Mouse (Mus musculus): ENCODE data around the gene Mdm2. TPM values are rescaled to one million over a fixed set of nuclear protein-coding genes. Genes with fewer than 3 reads are reported as not detected.

Gene Mdm2
- total and polyA plus RNA-seq, 3 experiments = 79.8 to 136 (median 112) TPM

- Histone ChIP-seq H3K4me2 (ENCODE audit: insufficient read depth, low read depth, poor library complexity, severe bottlenecking) (peak overlapping the region; percentile 89), H3K79me2 (replicated peaks; ENCODE audit: control insufficient read depth, extremely low read depth, insufficient read depth, poor library complexity, severe bottlenecking) (no peaks in the 10 kb centered on the region), H3K9me3 (replicated peaks; ENCODE audit: low read length) (no peaks in the 10 kb centered on the region), H3K27me3 (replicated peaks) (no peaks in the 10 kb centered on the region), H3K27ac (ENCODE audit: insufficient read depth, low read depth) (no peak overlapping the region), H3K4me3 (replicated peaks in 1 of 3; ENCODE audit: low read depth in 2 of 3, low read length in 2 of 3, poor library complexity in 1 of 3) (no peak overlapping the region), H3K4me1 (ENCODE audit: control insufficient read depth in 1 of 2, insufficient read depth in 2 of 2) (peaks cover 0 to 3% of the 10 kb centered on the region in 2 experiments; a peak in 2 of 4 replicates), H3K36me3 (replicated peaks in 1 of 2; ENCODE audit: control insufficient read depth in 1 of 2, insufficient read depth in 1 of 2, low read length in 1 of 2) (no peaks in the 10 kb centered on the region), H3K9ac (ENCODE audit: insufficient read depth, low read depth) (no peak overlapping the region; the same call in 1 of the 2 replicates)
- dilution Hi-C loops (cut with MboI; ENCODE audit: extremely low pct_ligation_motif_present, extremely low pct_unique_long_range_greater_than_20kb, low sequenced_read_pairs) = no loop called here
- TF ChIP-seq USF2 (conservative IDR thresholded peaks at IDR 0.05; ENCODE audit: low read depth, low read length) = no peak
- peak; percentile 47; the same call in 1 of the 2 replicates for TF ChIP-seq ZC3H11A (IDR thresholded peaks at IDR 0.05; ENCODE audit: low read depth, low read length)
- no peak for TF ChIP-seq MEF2A (IDR thresholded peaks at IDR 0.05; ENCODE audit: borderline replicate concordance, low read depth, low read length)
- no peak for TF ChIP-seq ELF1 (IDR thresholded peaks at IDR 0.05; ENCODE audit: low read depth, low read length)
- no peak for TF ChIP-seq TBP (conservative IDR thresholded peaks at IDR 0.05; ENCODE audit: low read depth, low read length)
- TF ChIP-seq TCF12 (IDR thresholded peaks at IDR 0.05; ENCODE audit: low read depth, low read length) = no peak
- TF ChIP-seq MAFK (IDR thresholded peaks at IDR 0.05; ENCODE audit: insufficient replicate concordance, low read length) = no peak
- TF ChIP-seq E2F4 (IDR thresholded peaks at IDR 0.05; ENCODE audit: insufficient replicate concordance, low read depth, low read length) = no peak
- TF ChIP-seq CTCF (conservative IDR thresholded peaks at IDR 0.05 in 1 of 2, IDR thresholded peaks at IDR 0.05 in 1 of 2; ENCODE audit: low read depth in 2 of 2, low read length in 2 of 2) = peak in 1 of 2 experiments; percentile 80; a peak in 3 of 4 replicates
- peak; percentile 97 for TF ChIP-seq ZNF384 (IDR thresholded peaks at IDR 0.05; ENCODE audit: low read depth, low read length)
- TF ChIP-seq HCFC1 (IDR thresholded peaks at IDR 0.05; ENCODE audit: low read depth, low read length) = no peak
- TF ChIP-seq SMC3 (IDR thresholded peaks at IDR 0.05; ENCODE audit: low read depth, low read length) = peak; percentile 79
- no peak for TF ChIP-seq SIN3A (IDR thresholded peaks at IDR 0.05; ENCODE audit: low read length)
- no peak for TF ChIP-seq USF1 (IDR thresholded peaks at IDR 0.05; ENCODE audit: low read depth, low read length)
- TF ChIP-seq MAZ (IDR thresholded peaks at IDR 0.05; ENCODE audit: low read depth, low read length) = no peak
- TF ChIP-seq RCOR1 (conservative IDR thresholded peaks at IDR 0.05; ENCODE audit: low read depth, low read length) = no peak
- TF ChIP-seq CHD1 (IDR thresholded peaks at IDR 0.05; ENCODE audit: low read depth, low read length) = no peak
- peak; percentile 91 for TF ChIP-seq RAD21 (IDR thresholded peaks at IDR 0.05; ENCODE audit: low read depth, low read length)
- no peak for TF ChIP-seq CHD2 (IDR thresholded peaks at IDR 0.05; ENCODE audit: low read length)
- TF ChIP-seq POLR2AphosphoS2 (IDR thresholded peaks at IDR 0.05; ENCODE audit: low read depth, low read length) = no peak
- DNase-seq (ENCODE audit: extremely low read depth) = peak; percentile 55
- in situ Hi-C loops (cut with MboI; ENCODE audit: low pct_ligation_motif_present, low pct_unique_long_range_greater_than_20kb, low sequenced_read_pairs) = loop anchor here (5.0 kb wide), 1 partner anchor 214 kb away; no protein-coding TSS in a partner anchor
Measured at GRCm38 (mm10) chr10:117676644-117677313, 33.8 kb downstream of the Mdm2 start.
